Mouse (Mus musculus) layer of hippocampus, adult 9-10 months (tissue): Measurements from ENCODE around the gene Snap91.

ENCODE experiments used
- DNase-seq: peaks from one replicate; pipeline ENCODE4 v3.0.0; 2022; ENCODE audit warnings: low spot score

The Snap91 gene

GRCm38 (mm10) chr9:86814340-86814739 is 66.1 kb downstream of the Snap91 start:
- DNase-seq: no peak

GRCm38 (mm10) chr9:86813327-86813726 is 67.1 kb downstream of the Snap91 start:
- DNase-seq: no peak

GRCm38 (mm10) chr9:86810696-86811232 is 69.7 kb downstream of the Snap91 start:
- DNase-seq: no peak

- DNase-seq: no peak
These were observed 70.2 kb downstream of the Snap91 start for GRCm38 (mm10) chr9:86810213-86810612.

- DNase-seq: no peak
These were observed 79.8 kb downstream of the Snap91 start for GRCm38 (mm10) chr9:86800600-86801163.

- DNase-seq: no peak
These were observed 81.4 kb downstream of the Snap91 start for GRCm38 (mm10) chr9:86799099-86799498.

- no peak for DNase-seq
These were observed 81.8 kb downstream of the Snap91 start for GRCm38 (mm10) chr9:86798686-86799085.

GRCm38 (mm10) chr9:86798129-86798528 is 82.3 kb downstream of the Snap91 start:
- no peak for DNase-seq

DNA sequence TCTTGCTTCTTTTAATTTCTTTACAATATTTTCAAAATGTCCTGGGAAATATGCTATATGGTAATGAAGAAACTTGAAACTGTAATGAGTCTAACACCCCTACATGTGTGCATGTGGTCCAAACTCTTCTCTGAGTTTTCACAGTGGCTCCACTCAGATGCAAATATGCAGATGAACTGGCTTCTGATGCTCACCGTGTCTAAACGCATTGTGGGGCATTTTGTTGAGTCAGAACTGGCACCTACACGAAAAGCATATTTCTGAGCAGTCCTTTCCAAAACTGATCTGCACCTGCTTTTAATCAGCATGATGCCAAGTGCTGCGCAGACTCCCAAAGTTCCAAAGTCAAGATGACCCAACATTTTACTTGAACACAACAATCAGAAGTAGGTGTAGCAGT is 82.9 kb downstream of the Snap91 start:
- no peak for DNase-seq

DNA sequence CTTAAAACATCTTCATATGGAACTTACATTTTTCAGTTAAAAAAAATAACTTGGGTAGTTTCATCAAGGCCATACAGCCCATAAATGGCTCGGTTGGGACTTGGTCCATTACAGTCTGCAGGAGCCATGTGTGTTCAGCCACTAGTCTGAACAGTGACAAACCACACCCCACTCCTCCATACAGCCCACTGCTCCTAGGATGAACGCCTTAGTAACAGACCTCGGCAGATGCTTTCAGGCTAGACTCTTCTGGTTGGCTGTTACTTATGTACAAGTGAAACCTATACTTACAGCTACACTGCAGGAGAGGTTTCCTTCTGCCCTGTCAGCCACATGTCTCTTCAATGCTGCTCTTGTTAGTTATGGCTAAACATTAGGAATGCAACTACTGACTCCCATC is 85.2 kb downstream of the Snap91 start:
- no peak for DNase-seq

- no peak for DNase-seq
These were observed 88.5 kb downstream of the Snap91 start for GRCm38 (mm10) chr9:86791927-86792326.

DNA sequence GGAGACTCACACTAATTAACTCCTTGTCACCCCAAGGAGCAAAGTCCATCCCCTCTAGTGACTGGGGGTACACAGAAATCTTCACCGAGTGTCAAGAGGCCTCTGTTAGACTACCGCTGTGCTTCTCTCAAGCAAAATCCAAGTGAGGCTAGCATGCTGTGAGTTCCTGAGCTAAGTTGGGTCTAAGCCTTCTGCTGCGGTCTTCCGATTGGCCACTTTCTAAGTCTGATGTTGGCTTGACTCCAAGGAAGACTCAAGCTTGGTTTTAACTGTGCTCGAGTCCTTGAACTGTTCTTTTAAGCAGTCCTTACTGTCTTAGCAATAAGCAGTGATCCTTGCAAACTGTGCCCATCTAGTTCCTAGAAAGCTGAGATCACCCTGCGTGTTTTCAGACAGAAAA is 91.3 kb downstream of the Snap91 start:
- no peak for DNase-seq

DNA sequence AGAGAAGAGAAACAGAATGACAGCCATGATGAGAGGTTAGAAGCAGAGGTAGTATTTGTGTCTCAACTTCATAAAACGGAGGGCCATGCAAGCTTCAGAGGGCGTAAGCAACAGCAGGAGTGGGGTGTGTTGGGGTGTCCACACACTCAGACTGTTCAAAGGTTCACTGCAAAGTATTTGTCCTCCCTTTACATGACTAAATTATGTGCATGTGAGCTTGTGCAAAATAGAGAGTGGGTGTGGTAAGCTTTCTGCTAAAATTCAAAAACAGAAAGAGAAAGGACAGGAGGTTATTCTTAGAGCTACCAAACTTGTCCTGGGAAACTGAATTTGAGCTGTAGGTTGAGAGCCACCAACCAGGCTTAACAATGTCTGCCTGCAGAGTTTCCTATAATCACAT is 97.6 kb downstream of the Snap91 start:
- no peak for DNase-seq

- DNase-seq: no peak
These were observed 99.0 kb downstream of the Snap91 start for GRCm38 (mm10) chr9:86781426-86781825.

DNA sequence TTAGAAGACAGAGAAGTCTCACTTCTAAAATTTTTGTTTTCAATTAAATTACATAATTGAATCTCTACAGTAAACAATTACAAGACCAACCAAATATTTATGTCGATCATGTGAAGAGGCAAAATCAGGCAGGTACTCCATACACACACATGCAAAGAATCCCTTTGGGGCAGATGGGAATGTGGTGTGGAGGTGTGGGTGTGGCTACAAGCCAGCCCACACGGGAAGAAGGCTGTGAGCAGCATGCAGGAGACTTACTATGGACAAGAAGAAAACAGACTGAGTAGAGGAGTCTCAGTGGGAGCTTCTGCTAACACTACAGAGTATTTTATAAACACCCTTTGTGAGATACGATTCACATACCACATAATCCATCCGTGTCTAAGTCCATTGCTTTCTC is 102.2 kb downstream of the Snap91 start:
- DNase-seq: no peak

DNA sequence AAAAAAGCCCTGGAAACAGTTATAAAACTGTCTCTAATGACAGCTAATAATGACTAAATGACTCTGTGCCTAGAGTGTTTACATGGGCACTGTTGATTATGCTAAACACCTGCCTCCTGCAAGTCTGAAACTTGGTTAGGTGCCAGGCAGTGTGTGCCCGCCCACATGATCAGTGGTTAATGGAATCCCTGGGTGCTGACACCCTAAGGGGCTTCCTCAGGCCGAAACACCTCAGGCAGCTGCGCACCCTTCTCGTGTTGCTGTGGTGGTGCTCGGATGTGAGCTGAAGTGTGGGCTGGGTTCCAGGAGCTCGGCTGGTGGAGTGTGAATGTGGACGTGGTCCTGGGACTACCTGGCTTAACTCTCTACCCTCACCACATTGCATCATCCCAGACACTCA is 103.1 kb downstream of the Snap91 start:
- no peak for DNase-seq

DNA sequence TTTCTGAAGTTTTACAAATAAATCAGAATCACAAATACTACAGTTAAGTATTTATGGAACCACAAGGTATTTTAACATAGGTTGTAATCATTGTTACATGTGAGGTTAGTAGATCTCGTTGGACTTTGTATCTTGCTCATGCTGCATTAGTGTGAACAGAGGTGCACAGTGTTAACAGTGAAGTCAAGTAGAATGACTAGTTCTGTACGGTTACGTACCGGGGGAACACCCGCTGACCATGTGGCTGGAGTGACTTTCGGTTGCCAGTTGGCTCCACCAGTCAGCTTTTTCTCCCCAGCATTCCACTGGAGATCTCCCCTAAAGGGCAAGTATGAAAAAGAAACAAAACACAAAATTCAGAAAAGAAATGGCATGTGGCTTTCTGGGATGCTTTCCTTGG is 105.1 kb downstream of the Snap91 start:
- DNase-seq: no peak

- no peak for DNase-seq
These were observed 106.5 kb downstream of the Snap91 start for GRCm38 (mm10) chr9:86773996-86774395.

DNA sequence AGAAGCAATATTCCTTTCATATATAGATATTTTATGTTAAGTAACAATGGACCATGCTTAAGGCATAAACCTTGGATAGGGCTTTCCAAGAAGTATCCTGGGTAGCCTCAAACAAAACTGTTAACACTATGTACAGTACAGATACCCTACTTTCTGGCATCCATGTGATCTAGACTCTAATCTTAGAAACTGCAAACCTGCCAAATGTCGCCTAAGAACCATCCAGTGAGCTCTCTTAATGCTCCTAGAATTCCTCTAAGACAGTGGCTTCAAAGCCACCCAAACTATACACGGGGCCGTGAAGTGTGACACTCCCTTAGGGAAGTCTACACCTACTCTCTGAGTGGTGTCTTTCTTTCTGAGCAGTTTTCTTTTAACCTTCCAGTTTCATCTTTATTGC is 107.6 kb downstream of the Snap91 start:
- no peak for DNase-seq

DNA sequence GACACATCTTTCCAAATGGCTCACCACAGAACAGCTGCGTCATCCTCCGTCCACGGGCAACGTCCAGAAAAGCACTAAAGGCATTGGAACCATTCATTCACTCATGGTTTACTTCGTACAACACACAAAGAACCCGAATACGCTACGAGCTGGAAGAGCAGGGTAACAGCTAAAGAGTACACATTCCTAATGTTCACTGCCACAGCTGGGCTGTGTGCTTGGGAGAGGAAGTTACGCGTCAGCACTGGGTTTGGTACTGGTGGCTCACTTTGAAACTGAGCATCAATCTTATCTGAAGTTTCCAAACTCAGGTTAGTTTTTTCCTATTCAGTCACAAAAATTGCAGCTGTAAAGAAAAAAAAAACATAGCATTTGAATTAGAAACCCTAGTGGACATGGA is 113.5 kb downstream of the Snap91 start:
- DNase-seq: no peak

DNA sequence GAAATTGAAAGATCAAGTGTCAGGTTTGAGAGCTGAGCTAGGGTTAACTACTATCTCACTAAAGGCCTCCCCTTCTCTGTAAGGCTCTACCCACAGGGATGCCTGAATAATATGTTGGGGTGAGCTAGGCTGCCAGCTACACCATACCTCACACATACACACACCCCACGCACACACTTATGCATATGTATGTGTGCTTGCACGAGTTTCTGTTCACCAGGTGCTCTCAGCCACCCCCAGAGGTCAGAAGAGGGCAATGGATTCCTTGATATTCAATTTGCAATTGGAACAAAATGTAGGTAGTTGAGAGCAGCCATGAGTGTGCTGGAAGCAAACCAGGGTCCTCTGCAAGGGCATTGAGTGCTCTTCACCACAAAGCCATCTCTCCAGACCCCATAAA is 116.5 kb downstream of the Snap91 start:
- no peak for DNase-seq

DNA sequence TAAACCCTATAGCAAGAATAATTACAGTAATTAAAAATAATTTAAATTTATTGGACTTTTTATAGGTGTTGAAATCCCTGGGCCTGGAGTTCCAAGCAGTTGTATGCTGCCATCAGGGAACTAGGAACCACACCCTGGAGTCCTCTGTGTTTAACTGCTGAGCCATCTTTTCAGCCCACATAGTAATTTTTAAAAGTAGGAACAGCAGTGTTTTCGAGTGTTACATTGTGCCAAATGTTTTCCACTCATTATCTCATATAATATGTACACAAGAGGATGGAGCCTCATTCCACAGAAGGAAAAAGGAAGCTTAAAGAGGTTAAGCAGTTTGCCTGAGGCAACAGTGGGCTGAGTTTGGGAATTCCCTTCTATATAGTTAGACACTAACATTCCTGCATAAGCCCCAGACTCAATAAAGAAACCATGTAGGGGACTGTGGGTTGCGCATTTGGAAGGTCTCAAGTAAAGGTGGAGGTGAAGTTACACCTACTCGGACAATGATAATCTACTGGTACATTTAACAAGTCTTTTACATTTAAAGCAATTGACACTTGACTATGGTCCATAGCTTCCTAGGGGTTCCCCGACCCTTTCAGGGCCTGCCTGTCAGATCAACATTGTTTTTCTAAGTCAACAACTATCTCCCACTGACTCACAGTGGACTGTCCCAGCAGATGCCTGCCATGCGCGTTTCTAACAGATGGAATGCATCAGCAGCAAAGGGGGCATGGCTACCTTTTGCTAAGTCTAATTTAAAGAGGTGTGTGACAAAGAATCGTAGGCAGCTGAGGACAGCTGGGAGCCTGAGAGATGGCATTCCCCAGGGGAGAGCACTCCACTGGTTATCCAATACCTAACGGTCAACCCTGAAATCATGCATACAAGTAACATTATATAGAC is 117.7 kb downstream of the Snap91 start:
- DNase-seq: peak; percentile 35

DNA sequence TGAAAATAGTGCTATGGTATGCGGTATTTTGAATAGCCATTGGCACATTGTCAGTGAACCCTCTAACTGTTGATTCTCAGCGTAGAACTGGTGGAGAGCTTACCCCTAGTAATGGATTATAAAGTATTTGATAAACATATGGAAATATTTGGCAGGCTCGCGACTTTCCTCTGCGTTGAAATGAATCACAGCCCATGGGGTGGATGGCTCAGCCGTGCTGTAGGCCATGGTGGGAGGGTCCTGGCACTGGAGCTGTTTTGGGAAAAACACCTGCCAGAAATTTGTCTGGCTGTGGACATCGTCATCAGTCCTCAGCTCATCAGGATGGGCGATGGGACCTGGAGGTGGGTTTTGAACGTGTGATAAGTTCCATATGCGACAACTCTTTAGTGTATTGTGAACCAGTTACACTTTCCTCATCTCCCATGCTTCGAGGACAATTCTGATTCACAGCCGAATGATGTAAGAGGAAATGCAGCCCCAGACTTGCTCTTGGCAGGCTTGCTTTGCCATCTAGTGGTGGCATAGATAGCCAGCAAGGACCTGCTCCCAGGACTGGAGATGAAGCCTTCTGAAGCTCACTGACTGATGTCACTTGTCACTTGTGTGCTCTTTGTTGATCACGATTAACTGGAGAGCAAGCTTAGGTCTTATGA is 134.4 kb downstream of the Snap91 start:
- DNase-seq: peak; percentile 63
